Mouse (Mus musculus): Measurements from ENCODE around the gene Rfxank. TPM values are rescaled to one million over a fixed set of nuclear protein-coding genes. Genes with fewer than 3 reads are reported as not detected.

The Rfxank gene
- polyA plus RNA-seq, 1 experiment from 2014 or later: 16.7 TPM

GRCm38 (mm10) chr8:70137890-70138289, 1.1 kb downstream of the Rfxank start:
- DNase-seq (ENCODE audit: low spot score) (no peak), ATAC-seq (replicated peaks; ENCODE audit: low FRiP score) (no peak)
- Histone ChIP-seq H3K4me3 (ENCODE audit: low read depth, low read length) (peak overlapping the region; percentile 88), H3K4me1 (replicated peaks; ENCODE audit: control insufficient read depth, insufficient read depth, low read length) (peaks cover 16% of the 10 kb centered on the region), H3K4me2 (peak overlapping the region; percentile 76), H3K27me3 (replicated peaks; ENCODE audit: control insufficient read depth, insufficient read depth, low read length) (no peaks in the 10 kb centered on the region), H3K9ac (ENCODE audit: low read depth, low read length) (peak overlapping the region; percentile 65; the same call in 1 of the 2 replicates), H3K27ac (ENCODE audit: low read depth, low read length) (no peak overlapping the region), H3K36me3 (ENCODE audit: control insufficient read depth, insufficient read depth, low read length) (peaks cover 16% of the 10 kb centered on the region), H3K9me3 (ENCODE audit: control insufficient read depth, low read length) (no peaks in the 10 kb centered on the region)
- WGBS: 80% methylated on average over 4 of the region's 4 CpGs

GRCm38 (mm10) chr8:70136591-70136990, 2.4 kb downstream of the Rfxank start:
- Histone ChIP-seq H3K9me3 (ENCODE audit: control insufficient read depth, low read length) (no peaks in the 10 kb centered on the region), H3K36me3 (ENCODE audit: control insufficient read depth, insufficient read depth, low read length) (peaks cover 13% of the 10 kb centered on the region; the same call in 1 of the 2 replicates), H3K4me2 (no peak overlapping the region), H3K9ac (ENCODE audit: low read depth, low read length) (no peak overlapping the region), H3K27me3 (replicated peaks; ENCODE audit: control insufficient read depth, insufficient read depth, low read length) (no peaks in the 10 kb centered on the region), H3K4me3 (ENCODE audit: low read depth, low read length) (no peak overlapping the region), H3K4me1 (replicated peaks; ENCODE audit: control insufficient read depth, insufficient read depth, low read length) (peaks cover 28% of the 10 kb centered on the region), H3K27ac (ENCODE audit: low read depth, low read length) (no peak overlapping the region)
- 77% methylated on average over 4 of the region's 4 CpGs for WGBS
- no peak for DNase-seq (ENCODE audit: low spot score)
- ATAC-seq (replicated peaks; ENCODE audit: low FRiP score): no peak

- Histone ChIP-seq H3K9ac (ENCODE audit: low read depth, low read length) (no peak overlapping the region), H3K36me3 (ENCODE audit: control insufficient read depth, insufficient read depth, low read length) (peaks cover 13% of the 10 kb centered on the region; the same call in 1 of the 2 replicates)
- ATAC-seq (replicated peaks; ENCODE audit: low FRiP score): no peak
These were observed 4.0 kb downstream of the Rfxank start for GRCm38 (mm10) chr8:70134931-70135330.

GRCm38 (mm10) chr8:70134086-70134485, 4.9 kb downstream of the Rfxank start:
- no peaks in the 10 kb centered on the region for H3K27me3 ChIP-seq (replicated peaks; ENCODE audit: control insufficient read depth, insufficient read depth, low read length)
- no peaks in the 10 kb centered on the region for H3K9me3 ChIP-seq (ENCODE audit: control insufficient read depth, low read length)
- no peak overlapping the region for H3K4me2 ChIP-seq
- DNase-seq (ENCODE audit: low spot score): no peak
- no peak overlapping the region for H3K9ac ChIP-seq (ENCODE audit: low read depth, low read length)
- H3K27ac ChIP-seq (ENCODE audit: low read depth, low read length): no peak overlapping the region
- peaks cover 13% of the 10 kb centered on the region; the same call in 1 of the 2 replicates for H3K36me3 ChIP-seq (ENCODE audit: control insufficient read depth, insufficient read depth, low read length)
- no peak for ATAC-seq (replicated peaks; ENCODE audit: low FRiP score)
- whole genome bisulfite sequencing: 86% methylated on average over 5 of the region's 5 CpGs
- peaks cover 21% of the 10 kb centered on the region for H3K4me1 ChIP-seq (replicated peaks; ENCODE audit: control insufficient read depth, insufficient read depth, low read length)
- H3K4me3 ChIP-seq (ENCODE audit: low read depth, low read length): no peak overlapping the region

More at GRCm38 (mm10) chr8:70134931-70135330, 4.0 kb downstream of the Rfxank start:
- Histone ChIP-seq H3K4me2 (no peak overlapping the region), H3K9me3 (ENCODE audit: control insufficient read depth, low read length) (no peaks in the 10 kb centered on the region), H3K4me3 (ENCODE audit: low read depth, low read length) (no peak overlapping the region), H3K27me3 (replicated peaks; ENCODE audit: control insufficient read depth, insufficient read depth, low read length) (no peaks in the 10 kb centered on the region), H3K27ac (ENCODE audit: low read depth, low read length) (no peak overlapping the region), H3K4me1 (replicated peaks; ENCODE audit: control insufficient read depth, insufficient read depth, low read length) (peaks cover 21% of the 10 kb centered on the region)
- DNase-seq (ENCODE audit: low spot score): no peak
- 81% methylated on average over 9 of the region's 9 CpGs for WGBS

GRCm38 (mm10) chr8:70131166-70131883, 7.6 kb downstream of the Rfxank start, which contains the start of gene Nr2c2ap:
Gene Nr2c2ap, plus strand, starts transcription at chr8:70131333.
- peak within 1 kb of the TSS; percentile 89 for H3K9ac ChIP-seq (ENCODE audit: low read depth, low read length)
- H3K4me2 ChIP-seq: peak within 1 kb of the TSS; percentile 78
- ATAC-seq (replicated peaks; ENCODE audit: low FRiP score): peak; percentile 87
- peak within 1 kb of the TSS; percentile 84 for H3K4me3 ChIP-seq (ENCODE audit: low read depth, low read length)
- H3K27me3 ChIP-seq (replicated peaks; ENCODE audit: control insufficient read depth, insufficient read depth, low read length): no peaks in the 10 kb centered on the region
- 0 out of 2 replicates have a peak within 1 kb of the TSS, but pooled peaks have one; percentile 45 for H3K27ac ChIP-seq (ENCODE audit: low read depth, low read length)
- H3K9me3 ChIP-seq (ENCODE audit: control insufficient read depth, low read length): no peaks in the 10 kb centered on the region
- under 1% methylated on average over 37 of the region's 37 CpGs for WGBS
- H3K36me3 ChIP-seq (ENCODE audit: control insufficient read depth, insufficient read depth, low read length): peaks cover 10% of the 10 kb centered on the region; the same call in 1 of the 2 replicates
- H3K4me1 ChIP-seq (replicated peaks; ENCODE audit: control insufficient read depth, insufficient read depth, low read length): peaks cover 16% of the 10 kb centered on the region
- peak; percentile 82 for DNase-seq (ENCODE audit: low spot score)

- WGBS: 80% methylated on average over 3 of the region's 3 CpGs
- ATAC-seq (replicated peaks; ENCODE audit: low FRiP score): no peak
- no peak for DNase-seq (ENCODE audit: low spot score)
- H3K4me2 ChIP-seq: no peak overlapping the region
- peaks cover 16% of the 10 kb centered on the region for H3K4me1 ChIP-seq (replicated peaks; ENCODE audit: control insufficient read depth, insufficient read depth, low read length)
- H3K9ac ChIP-seq (ENCODE audit: low read depth, low read length): no peak overlapping the region
- H3K27ac ChIP-seq (ENCODE audit: low read depth, low read length): no peak overlapping the region
- H3K9me3 ChIP-seq (ENCODE audit: control insufficient read depth, low read length): no peaks in the 10 kb centered on the region
- H3K4me3 ChIP-seq (ENCODE audit: low read depth, low read length): no peak overlapping the region
- H3K27me3 ChIP-seq (replicated peaks; ENCODE audit: control insufficient read depth, insufficient read depth, low read length): no peaks in the 10 kb centered on the region
- H3K36me3 ChIP-seq (ENCODE audit: control insufficient read depth, insufficient read depth, low read length): peaks cover 6% of the 10 kb centered on the region; the same call in 1 of the 2 replicates
These were observed 8.9 kb downstream of the Rfxank start for GRCm38 (mm10) chr8:70130066-70130465.

- H3K9me3 ChIP-seq (ENCODE audit: control insufficient read depth, low read length): no peaks in the 10 kb centered on the region
- no peak overlapping the region for H3K4me2 ChIP-seq
- H3K4me3 ChIP-seq (ENCODE audit: low read depth, low read length): no peak overlapping the region
- no peak overlapping the region for H3K9ac ChIP-seq (ENCODE audit: low read depth, low read length)
- H3K27me3 ChIP-seq (replicated peaks; ENCODE audit: control insufficient read depth, insufficient read depth, low read length): no peaks in the 10 kb centered on the region
- DNase-seq (ENCODE audit: low spot score) (no peak), ATAC-seq (replicated peaks; ENCODE audit: low FRiP score) (no peak)
- H3K36me3 ChIP-seq (ENCODE audit: control insufficient read depth, insufficient read depth, low read length): peaks cover 6% of the 10 kb centered on the region; the same call in 1 of the 2 replicates
- H3K27ac ChIP-seq (ENCODE audit: low read depth, low read length): no peak overlapping the region
- 76% methylated on average over 9 of the region's 9 CpGs for WGBS
- H3K4me1 ChIP-seq (replicated peaks; ENCODE audit: control insufficient read depth, insufficient read depth, low read length): peaks cover 16% of the 10 kb centered on the region
These were observed 9.5 kb downstream of the Rfxank start for GRCm38 (mm10) chr8:70129309-70129952.

GRCm38 (mm10) chr8:70128435-70128834, 10.5 kb downstream of the Rfxank start:
- DNase-seq (ENCODE audit: low spot score) (no peak), ATAC-seq (replicated peaks; ENCODE audit: low FRiP score) (no peak)
- H3K36me3 ChIP-seq (ENCODE audit: control insufficient read depth, insufficient read depth, low read length): peaks cover 4% of the 10 kb centered on the region; the same call in 1 of the 2 replicates
- no peak overlapping the region for H3K4me2 ChIP-seq
- H3K9ac ChIP-seq (ENCODE audit: low read depth, low read length): no peak overlapping the region
- no peak overlapping the region for H3K27ac ChIP-seq (ENCODE audit: low read depth, low read length)
- H3K27me3 ChIP-seq (replicated peaks; ENCODE audit: control insufficient read depth, insufficient read depth, low read length): no peaks in the 10 kb centered on the region
- H3K4me3 ChIP-seq (ENCODE audit: low read depth, low read length): no peak overlapping the region
- peaks cover 13% of the 10 kb centered on the region for H3K4me1 ChIP-seq (replicated peaks; ENCODE audit: control insufficient read depth, insufficient read depth, low read length)
- 76% methylated on average over 3 of the region's 3 CpGs for WGBS
- H3K9me3 ChIP-seq (ENCODE audit: control insufficient read depth, low read length): no peaks in the 10 kb centered on the region
